8 mouse cellular contexts compared by ENCODE assay signal in genomic region chr11:62551226-62552119, GRCm38 (mm10). TPM values are rescaled to one million over a fixed set of nuclear protein-coding genes. Genes with fewer than 3 reads are reported as not detected.
DNase-seq lines count a peak whose midpoint lies in the region; ATAC-seq and TF ChIP-seq lines count a peak whose summit lies in the region.

No protein-coding gene starts in this region.

- peak overlapping the region; percentile 84 for H3K4me2 ChIP-seq in heart, embryonic 11.5 days
- H3K4me2 ChIP-seq in liver, embryonic 15.5 days, result peak overlapping the region; percentile 99
- H3K4me2 ChIP-seq in neural tube, embryonic 11.5 days (ENCODE audit: low read depth), result peak overlapping the region; percentile 93
- peak overlapping the region; percentile 52 for H3K4me2 ChIP-seq in stomach, embryonic 16.5 days (ENCODE audit: low read depth, low read length)

- ATAC-seq in heart, embryonic 11.5 days (replicated peaks; ENCODE audit: insufficient number of reproducible peaks, low FRiP score, low TSS enrichment), result peak; percentile 88
- ATAC-seq in liver, embryonic 15.5 days (ENCODE audit: insufficient read depth), result peak; percentile 79
- peak; percentile 84 for ATAC-seq in neural tube, embryonic 11.5 days (ENCODE audit: insufficient read depth, low FRiP score, low TSS enrichment)
- ATAC-seq in stomach, embryonic 16.5 days (ENCODE audit: insufficient read depth, low FRiP score), result peak; percentile 82

- no peaks in the 10 kb centered on the region for H3K9me3 ChIP-seq in heart, embryonic 11.5 days (replicated peaks; ENCODE audit: control insufficient read depth, low read length)
- H3K9me3 ChIP-seq in liver, embryonic 15.5 days (replicated peaks), result no peaks in the 10 kb centered on the region
- no peaks in the 10 kb centered on the region for H3K9me3 ChIP-seq in neural tube, embryonic 11.5 days (ENCODE audit: control insufficient read depth, low read length)
- no peaks in the 10 kb centered on the region for H3K9me3 ChIP-seq in stomach, embryonic 16.5 days (replicated peaks; ENCODE audit: control insufficient read depth, low read length)

- peak; percentile 58 for TF ChIP-seq POLR2A in bone marrow macrophage, adult 2 months (IDR thresholded peaks at IDR 0.05; ENCODE audit: borderline replicate concordance, low read depth, low read length)
- peak; percentile 99 for TF ChIP-seq POLR2A in embryonic fibroblast, embryonic 13.5 days (IDR thresholded peaks at IDR 0.05; ENCODE audit: low read depth, low read length)

- H3K9ac ChIP-seq in heart, embryonic 11.5 days (ENCODE audit: low read depth, low read length), result peak overlapping the region; percentile 86
- H3K9ac ChIP-seq in liver, embryonic 15.5 days, result peak overlapping the region; percentile 62
- peak overlapping the region; percentile 98 for H3K9ac ChIP-seq in neural tube, embryonic 11.5 days (ENCODE audit: low read length)
- peak overlapping the region; percentile 98 for H3K9ac ChIP-seq in stomach, embryonic 16.5 days (ENCODE audit: low read length)

- peaks cover 7% of the 10 kb centered on the region for H3K4me1 ChIP-seq in bone marrow macrophage, adult 2 months (ENCODE audit: control insufficient read depth, insufficient read depth, low read length)
- H3K4me1 ChIP-seq in embryonic fibroblast, embryonic 13.5 days (ENCODE audit: control insufficient read depth, insufficient read depth, low read length), result peaks cover 5% of the 10 kb centered on the region
- H3K4me1 ChIP-seq in heart, embryonic 11.5 days (ENCODE audit: control insufficient read depth, insufficient read depth, low read length), result peaks cover 17% of the 10 kb centered on the region
- peaks cover 51% of the 10 kb centered on the region for H3K4me1 ChIP-seq in liver, embryonic 15.5 days (replicated peaks)
- peaks cover 22% of the 10 kb centered on the region for H3K4me1 ChIP-seq in neural tube, embryonic 11.5 days (ENCODE audit: control insufficient read depth, insufficient read depth, low read length)
- peaks cover 26% of the 10 kb centered on the region for H3K4me1 ChIP-seq in stomach, embryonic 16.5 days (ENCODE audit: control insufficient read depth, insufficient read depth, low read length)

- WGBS in heart, embryonic 11.5 days (ENCODE audit: insufficient replicate concordance), result under 1% methylated on average over 57 of the region's 58 CpGs
- WGBS in liver, embryonic 15.5 days (ENCODE audit: insufficient replicate concordance), result under 1% methylated on average over 58 of the region's 58 CpGs
- WGBS in neural tube, embryonic 11.5 days, result under 1% methylated on average over 55 of the region's 58 CpGs
- WGBS in stomach, embryonic 16.5 days, result under 1% methylated on average over 58 of the region's 58 CpGs

- H3K27ac ChIP-seq in bone marrow macrophage, adult 2 months (ENCODE audit: insufficient read depth, low read depth, low read length), result peak overlapping the region; percentile 95
- H3K27ac ChIP-seq in embryonic fibroblast, embryonic 13.5 days (ENCODE audit: insufficient read depth, low read length), result peak overlapping the region; percentile 91
- H3K27ac ChIP-seq in heart, embryonic 11.5 days (ENCODE audit: low read depth, low read length), result peak overlapping the region; percentile 92
- peak overlapping the region; percentile 90 for H3K27ac ChIP-seq in liver, embryonic 15.5 days (replicated peaks)
- H3K27ac ChIP-seq in neural tube, embryonic 11.5 days (ENCODE audit: low read depth, low read length), result peak overlapping the region; percentile 76
- H3K27ac ChIP-seq in stomach, embryonic 16.5 days (ENCODE audit: low read length), result peak overlapping the region; percentile 79

- peak; percentile 88 to 91 for DNase-seq in B cell, adult 2 months
- DNase-seq in kidney, postnatal 10 days, result peak; percentile 96
- DNase-seq in neural tube, embryonic 11.5 days (ENCODE audit: low spot score), result peak; percentile 92

- no peak for TF ChIP-seq CTCF in bone marrow macrophage, adult 2 months (IDR thresholded peaks at IDR 0.05; ENCODE audit: low read depth, low read length)
- TF ChIP-seq CTCF in embryonic fibroblast, embryonic 13.5 days (IDR thresholded peaks at IDR 0.05; ENCODE audit: borderline replicate concordance, insufficient read depth, low read length), result no peak

- H3K27me3 ChIP-seq in heart, embryonic 11.5 days (ENCODE audit: control insufficient read depth, insufficient read depth, low read length), result no peaks in the 10 kb centered on the region
- no peaks in the 10 kb centered on the region for H3K27me3 ChIP-seq in liver, embryonic 15.5 days
- no peaks in the 10 kb centered on the region for H3K27me3 ChIP-seq in neural tube, embryonic 11.5 days (ENCODE audit: control insufficient read depth, insufficient read depth, low read length)
- no peaks in the 10 kb centered on the region for H3K27me3 ChIP-seq in stomach, embryonic 16.5 days (ENCODE audit: control insufficient read depth, insufficient read depth, low read length)

- H3K4me3 ChIP-seq in bone marrow macrophage, adult 2 months (ENCODE audit: insufficient read depth, low read length), result peak overlapping the region; percentile 78
- H3K4me3 ChIP-seq in embryonic fibroblast, embryonic 13.5 days (ENCODE audit: insufficient read depth, low read length), result peak overlapping the region; percentile 91
- H3K4me3 ChIP-seq in heart, embryonic 11.5 days (ENCODE audit: low read depth, low read length), result peak overlapping the region; percentile 79
- H3K4me3 ChIP-seq in liver, embryonic 15.5 days (replicated peaks), result peak overlapping the region; percentile 70
- peak overlapping the region; percentile 75 for H3K4me3 ChIP-seq in neural tube, embryonic 11.5 days (ENCODE audit: low read depth, low read length)
- H3K4me3 ChIP-seq in stomach, embryonic 16.5 days (replicated peaks; ENCODE audit: low read length), result peak overlapping the region; percentile 85

- peaks cover 8% of the 10 kb centered on the region; the same call in 1 of the 2 replicates for H3K36me3 ChIP-seq in heart, embryonic 11.5 days (ENCODE audit: control insufficient read depth, insufficient read depth, low read length)
- H3K36me3 ChIP-seq in liver, embryonic 15.5 days (replicated peaks), result peaks cover 30% of the 10 kb centered on the region
- H3K36me3 ChIP-seq in neural tube, embryonic 11.5 days (ENCODE audit: control insufficient read depth, insufficient read depth, low read length), result no peaks in the 10 kb centered on the region
- peaks cover 21% of the 10 kb centered on the region for H3K36me3 ChIP-seq in stomach, embryonic 16.5 days (ENCODE audit: control insufficient read depth, insufficient read depth, low read length)

RNA-seq across cellular contexts. Expression of gene Ubb, which starts 0.5 kb away (rescaled TPM):
- polyA plus RNA-seq in bone marrow macrophage, adult 2 months (2012; ENCODE audit: insufficient read depth, insufficient read length, missing spikeins), result 902 and 1,063 TPM in 2 replicates
- polyA plus RNA-seq in embryonic fibroblast, embryonic 13.5 days (2011; ENCODE audit: insufficient read length, low read depth, missing spikeins), result 493 and 593 TPM in 2 replicates
- polyA plus RNA-seq in heart, embryonic 11.5 days (2014; fragmentation: Nextera tagmentation; extraction: Ambion mirVana), result 2,677 and 2,901 TPM in 2 replicates
- 1,540 and 1,587 TPM in 2 replicates for polyA plus RNA-seq in liver, embryonic 15.5 days (2015; fragmentation: Nextera tagmentation; extraction: Ambion mirVana)
- polyA plus RNA-seq in neural tube, embryonic 11.5 days (2014; fragmentation: Nextera tagmentation; extraction: Ambion mirVana), result 3,903 and 3,916 TPM in 2 replicates
- 2,665 and 2,674 TPM in 2 replicates for polyA plus RNA-seq in stomach, embryonic 16.5 days (2015; fragmentation: Nextera tagmentation; extraction: Ambion mirVana)

RNA-seq across cellular contexts. Expression of gene Cenpv, which starts 12.4 kb away (rescaled TPM):
- polyA plus RNA-seq in bone marrow macrophage, adult 2 months (2012; ENCODE audit: insufficient read depth, insufficient read length, missing spikeins), result 6.2 and 8.5 TPM in 2 replicates
- 6.3 and 7.3 TPM in 2 replicates for polyA plus RNA-seq in embryonic fibroblast, embryonic 13.5 days (2011; ENCODE audit: insufficient read length, low read depth, missing spikeins)
- 13.6 and 15.1 TPM in 2 replicates for polyA plus RNA-seq in heart, embryonic 11.5 days (2014; fragmentation: Nextera tagmentation; extraction: Ambion mirVana)
- 14.4 and 15.7 TPM in 2 replicates for polyA plus RNA-seq in liver, embryonic 15.5 days (2015; fragmentation: Nextera tagmentation; extraction: Ambion mirVana)
- 59.6 and 66.7 TPM in 2 replicates for polyA plus RNA-seq in neural tube, embryonic 11.5 days (2014; fragmentation: Nextera tagmentation; extraction: Ambion mirVana)
- 4.2 and 5.7 TPM in 2 replicates for polyA plus RNA-seq in stomach, embryonic 16.5 days (2015; fragmentation: Nextera tagmentation; extraction: Ambion mirVana)

RNA-seq across cellular contexts. Expression of gene Trpv2, which starts 22.8 kb away (rescaled TPM):
- polyA plus RNA-seq in bone marrow macrophage, adult 2 months (2012; ENCODE audit: insufficient read depth, insufficient read length, missing spikeins), result 107 and 114 TPM in 2 replicates
- 9.6 and 11.4 TPM in 2 replicates for polyA plus RNA-seq in embryonic fibroblast, embryonic 13.5 days (2011; ENCODE audit: insufficient read length, low read depth, missing spikeins)
- 4.1 and 4.4 TPM in 2 replicates for polyA plus RNA-seq in heart, embryonic 11.5 days (2014; fragmentation: Nextera tagmentation; extraction: Ambion mirVana)
- 5.5 and 6.3 TPM in 2 replicates for polyA plus RNA-seq in liver, embryonic 15.5 days (2015; fragmentation: Nextera tagmentation; extraction: Ambion mirVana)
- 10.0 and 11.7 TPM in 2 replicates for polyA plus RNA-seq in neural tube, embryonic 11.5 days (2014; fragmentation: Nextera tagmentation; extraction: Ambion mirVana)
- polyA plus RNA-seq in stomach, embryonic 16.5 days (2015; fragmentation: Nextera tagmentation; extraction: Ambion mirVana), result 20.9 and 22.2 TPM in 2 replicates

Comparison
In these comparisons a context has a peak if more than half of its experiments do, and no peak if none do; other contexts are left out.
1. Peak in every context shown above with its lines: DNase-seq, ATAC-seq, H3K4me3 ChIP-seq and H3K27ac ChIP-seq.